Mouse (Mus musculus): ENCODE measurements around the gene Fuom. TPM values are rescaled to one million over a fixed set of nuclear protein-coding genes. Genes with fewer than 3 reads are reported as not detected.
"Not testable (repeated sequence)": the region's sequence is repeated elsewhere in the genome, so short reads cannot be mapped to it uniquely, and the experiment has no call there.

The Fuom gene
- total RNA-seq (2021): 10 to 100 TPM; 80.9 to 84.0 TPM

- intact Hi-C loops (cut with DNase I): no loop called here
- DNase-seq (ENCODE audit: low spot score): peak; percentile 79
Observed at GRCm38 (mm10) chr7:140101993-140102860, at the start of gene Fuom. Fuom (minus strand) TSS chr7:140102441.

DNA sequence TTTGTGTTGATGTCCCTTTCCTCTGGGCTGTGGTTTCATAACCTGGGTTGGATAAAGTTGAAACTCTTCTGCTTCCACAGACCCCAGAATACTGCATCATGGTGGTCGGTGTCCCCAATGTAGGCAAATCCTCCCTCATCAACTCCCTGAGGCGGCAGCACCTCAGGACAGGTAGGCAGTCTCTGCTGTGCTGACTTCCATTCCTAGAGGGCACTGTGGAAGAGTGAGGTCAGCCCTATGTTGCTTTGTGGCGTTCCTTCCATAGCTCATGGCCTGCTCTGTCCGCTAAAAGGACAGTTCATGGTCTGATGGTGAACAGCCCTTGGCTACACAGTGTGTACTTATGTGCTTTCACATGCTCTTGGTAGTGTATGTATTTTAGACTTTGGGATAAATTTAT, 42.3 kb upstream of the Fuom start:
- no peak for DNase-seq (ENCODE audit: low spot score)
- intact Hi-C loops (cut with DNase I): no loop called here

DNA sequence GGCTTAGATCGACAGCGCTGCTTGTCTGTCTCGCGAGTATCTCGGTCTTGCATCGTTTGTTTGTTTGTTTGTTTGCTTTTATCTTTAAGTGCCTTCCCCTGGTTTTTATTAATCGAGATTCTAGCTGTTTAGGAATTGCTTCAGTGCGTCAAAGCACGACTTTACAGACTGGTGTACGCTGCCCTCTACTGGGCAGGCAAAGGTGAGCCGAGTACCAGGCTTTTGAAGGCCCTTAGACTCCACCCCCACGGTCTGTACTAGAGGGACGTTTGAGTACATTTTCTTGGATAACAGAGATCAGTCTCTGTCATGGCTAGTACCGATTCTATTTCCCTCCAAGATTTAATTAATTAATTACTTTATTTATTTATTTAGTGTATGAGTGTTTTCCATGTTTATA, 39.1 kb upstream of the Fuom start:
- intact Hi-C loops (cut with DNase I): loop anchor here (1.0 to 2.0 kb wide), 3 partner anchors 25 to 173 kb away; partner anchors contain the start of gene Echs1
- DNase-seq (ENCODE audit: low spot score): peak; percentile 27

DNA sequence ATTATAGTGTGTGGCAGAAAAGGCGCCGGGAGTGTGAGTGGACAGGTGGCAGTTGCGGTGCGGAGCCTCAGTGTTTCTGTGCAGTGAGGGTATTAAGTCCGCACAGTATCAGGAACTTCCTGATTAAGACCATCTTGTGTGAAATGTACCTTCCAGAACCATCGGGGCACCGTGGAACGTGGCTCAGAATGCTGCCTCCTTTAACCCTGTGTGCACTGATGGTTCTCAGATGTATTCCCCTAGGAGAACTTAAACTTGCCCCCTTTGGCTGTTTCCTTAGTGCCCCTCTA, 35.7 kb upstream of the Fuom start:
- DNase-seq (ENCODE audit: low spot score): no peak
- intact Hi-C loops (cut with DNase I): loop anchor here (5.0 kb wide), 1 partner anchor 101 kb away; the partner anchor contains the start of genes Tubgcp2 and Zfp511

DNA sequence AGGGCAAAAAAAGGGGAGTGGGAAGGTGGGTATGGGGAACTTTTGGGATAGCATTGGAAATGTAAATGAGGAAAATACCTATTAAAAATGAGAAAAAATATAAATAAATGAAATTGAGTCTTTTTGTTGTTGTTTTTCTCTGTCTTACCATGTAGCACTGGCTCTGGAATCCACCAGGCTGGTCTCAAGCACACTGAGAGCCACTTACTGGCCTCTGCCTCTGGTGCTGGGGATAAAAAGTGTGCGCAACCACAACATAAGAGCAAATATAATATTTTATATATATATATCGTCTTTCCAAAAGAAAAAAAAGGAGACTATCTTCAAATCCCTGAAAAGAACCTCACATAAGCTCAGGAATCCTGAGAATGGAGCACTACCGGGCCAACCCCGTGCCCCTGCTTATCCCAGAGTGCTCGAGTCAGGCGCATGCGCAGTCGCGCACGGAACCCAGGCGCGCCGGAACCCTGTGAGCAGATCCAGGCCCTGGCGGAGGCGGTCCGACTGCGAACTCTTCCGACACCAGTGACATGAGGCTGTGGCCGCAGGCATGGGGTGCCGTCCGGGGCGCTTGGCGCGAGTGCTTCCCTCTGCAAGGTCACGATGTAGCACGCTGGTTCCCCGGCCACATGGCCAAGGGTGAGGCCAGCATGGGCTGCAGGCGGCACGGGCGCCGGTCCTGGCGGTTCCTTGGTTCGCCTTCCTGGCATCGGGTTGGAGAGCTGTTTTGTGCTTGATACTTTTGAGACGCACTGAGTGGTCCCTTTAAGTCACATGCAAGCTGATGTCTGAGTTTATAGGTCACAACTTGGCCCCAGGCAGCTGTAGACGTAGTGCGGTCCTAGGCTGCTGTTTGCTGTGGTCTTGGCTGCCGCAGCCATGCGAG, 35.1 kb upstream of the Fuom start, which contains the start of gene Mtg1:
TSS of gene Mtg1 (plus strand) at position 430 of the 886 bp plus-strand sequence.
- DNase-seq (ENCODE audit: low spot score): peak; percentile 92
- intact Hi-C loops (cut with DNase I): loop anchor here (5.0 kb wide), 1 partner anchor 100 kb away; the partner anchor contains the start of genes Tubgcp2 and Zfp511

- intact Hi-C loops (cut with DNase I): loop anchor here (5.0 kb wide), 1 partner anchor 98 kb away; the partner anchor contains the start of genes Tubgcp2 and Zfp511
Observed at GRCm38 (mm10) chr7:140135106-140135770, 33.0 kb upstream of the Fuom start.

GRCm38 (mm10) chr7:140134033-140134432, 31.8 kb upstream of the Fuom start:
- intact Hi-C loops (cut with DNase I); DNase-seq (ENCODE audit: low spot score): not testable (repeated sequence)

More at GRCm38 (mm10) chr7:140135106-140135770, 33.0 kb upstream of the Fuom start:
- DNase-seq (ENCODE audit: low spot score): no peak

DNA sequence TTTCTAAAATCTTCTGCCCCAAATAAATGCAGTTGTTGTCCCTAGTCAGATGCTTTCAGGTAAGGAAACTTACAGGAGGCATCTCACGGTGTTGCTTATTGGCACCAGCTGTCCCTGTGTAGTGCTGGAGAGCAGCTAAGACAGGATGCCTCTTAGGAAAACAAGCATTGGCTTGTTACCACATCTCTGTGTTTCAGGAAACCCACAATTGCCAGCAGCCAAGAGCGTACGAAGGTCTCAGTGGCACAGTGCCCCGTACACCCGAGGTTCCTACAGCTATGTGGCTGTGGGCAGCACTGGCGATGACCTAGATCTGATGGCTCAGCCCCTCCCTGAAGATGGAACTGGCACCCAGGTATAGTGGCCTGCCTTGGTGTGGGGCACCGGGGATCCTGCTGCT, 29.9 kb upstream of the Fuom start:
- intact Hi-C loops (cut with DNase I); DNase-seq (ENCODE audit: low spot score): not testable (repeated sequence)

DNA sequence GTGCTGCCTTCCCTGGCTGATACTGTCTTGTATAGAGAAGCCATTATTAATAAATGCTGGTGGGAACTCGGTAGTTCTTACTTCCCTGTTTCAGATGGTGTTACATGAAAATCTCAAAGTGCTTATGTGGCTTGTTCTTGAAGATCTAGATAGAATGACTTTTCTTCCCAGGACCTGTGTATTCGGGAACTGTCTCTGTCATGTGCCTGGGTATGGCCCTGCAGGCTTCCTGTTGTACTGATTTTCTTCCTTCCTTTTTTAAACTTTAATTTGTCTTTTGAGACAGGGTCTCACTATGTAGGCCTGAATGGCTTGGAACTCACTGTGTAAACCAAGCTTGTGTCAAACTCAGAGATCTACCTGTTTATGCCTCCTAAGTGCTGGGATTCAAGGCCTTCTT, 25.7 kb upstream of the Fuom start:
- DNase-seq (ENCODE audit: low spot score): no peak
- intact Hi-C loops (cut with DNase I): no loop called here

DNA sequence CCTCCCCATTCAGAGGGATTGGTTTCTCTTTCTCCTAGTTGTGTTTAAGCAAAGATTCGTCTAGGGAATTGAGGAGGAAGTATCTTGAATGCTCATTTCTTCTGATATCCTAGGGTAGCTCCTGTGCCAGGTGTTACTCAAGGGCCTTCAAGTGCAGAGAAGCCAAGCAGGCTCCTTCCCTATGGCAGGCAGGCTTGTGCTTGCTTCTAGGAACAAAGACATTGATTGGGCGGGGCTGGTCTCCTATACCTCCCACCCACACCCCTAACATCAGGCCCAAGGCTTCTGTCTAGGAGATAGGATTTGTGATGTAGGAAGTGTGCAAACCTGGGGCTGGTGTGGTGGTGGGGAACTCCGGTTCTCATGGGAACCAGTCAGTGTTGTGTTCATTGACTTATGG, 24.7 kb upstream of the Fuom start:
- intact Hi-C loops (cut with DNase I): no loop called here
- DNase-seq (ENCODE audit: low spot score): no peak

GRCm38 (mm10) chr7:140126022-140126350, 23.7 kb upstream of the Fuom start:
- intact Hi-C loops (cut with DNase I): no loop called here
- no peak for DNase-seq (ENCODE audit: low spot score)

DNA sequence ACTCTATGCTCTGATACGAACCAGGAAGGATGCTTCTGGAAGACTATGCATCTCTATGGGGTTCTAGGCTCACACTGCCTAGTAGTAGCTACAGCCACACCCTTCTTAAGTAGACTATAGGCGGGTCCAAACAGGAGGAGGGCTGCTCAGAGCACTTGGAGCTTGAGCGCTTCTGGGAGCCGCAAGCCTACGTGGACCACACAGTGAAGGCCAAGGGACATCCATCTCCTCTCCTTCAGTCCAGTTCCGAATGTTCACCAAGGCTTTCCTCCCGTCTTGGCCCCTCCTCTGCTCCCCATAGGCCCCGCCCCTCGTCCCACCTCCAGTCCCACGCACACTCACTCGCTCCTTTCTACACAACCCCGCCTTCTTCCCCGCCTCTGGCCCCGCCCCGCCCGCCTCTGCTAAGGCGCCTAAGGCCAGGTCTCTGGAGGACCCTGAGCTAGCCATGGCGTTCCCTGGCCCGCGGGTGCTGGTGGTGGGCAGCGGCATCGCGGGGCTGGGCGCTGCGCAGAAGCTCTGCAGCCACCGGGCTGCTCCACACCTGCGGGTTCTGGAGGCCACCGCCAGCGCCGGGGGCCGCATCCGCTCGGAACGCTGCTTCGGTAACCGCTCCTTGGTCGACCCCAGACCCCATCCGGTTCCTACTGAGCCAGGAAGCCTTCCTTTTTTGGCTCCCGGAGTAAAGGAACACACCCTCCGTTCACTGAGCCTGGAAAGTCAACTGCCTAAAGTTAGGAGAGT, 23.2 kb upstream of the Fuom start:
- peak; percentile 90 for DNase-seq (ENCODE audit: low spot score)
- intact Hi-C loops (cut with DNase I): no loop called here

DNA sequence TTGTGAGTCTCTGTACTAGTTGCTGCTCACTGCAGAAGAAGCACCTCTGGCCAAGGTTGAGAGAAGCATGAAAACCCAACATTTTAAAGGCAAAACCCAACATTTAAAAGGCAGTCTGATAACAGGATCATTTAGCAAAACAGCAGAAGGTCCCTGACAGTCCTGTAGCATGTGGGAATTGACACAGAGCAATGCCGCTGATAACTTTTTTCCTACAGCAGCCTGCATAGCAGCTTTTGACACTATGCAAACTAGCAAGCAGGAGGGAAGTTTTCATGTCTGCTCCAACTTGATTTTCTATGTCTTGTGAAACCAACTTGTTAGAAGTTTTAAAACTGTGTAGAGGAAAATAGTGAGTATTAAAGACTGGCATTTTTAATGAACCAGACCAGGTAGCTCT, 22.1 kb upstream of the Fuom start:
- DNase-seq (ENCODE audit: low spot score): no peak
- intact Hi-C loops (cut with DNase I): no loop called here

DNA sequence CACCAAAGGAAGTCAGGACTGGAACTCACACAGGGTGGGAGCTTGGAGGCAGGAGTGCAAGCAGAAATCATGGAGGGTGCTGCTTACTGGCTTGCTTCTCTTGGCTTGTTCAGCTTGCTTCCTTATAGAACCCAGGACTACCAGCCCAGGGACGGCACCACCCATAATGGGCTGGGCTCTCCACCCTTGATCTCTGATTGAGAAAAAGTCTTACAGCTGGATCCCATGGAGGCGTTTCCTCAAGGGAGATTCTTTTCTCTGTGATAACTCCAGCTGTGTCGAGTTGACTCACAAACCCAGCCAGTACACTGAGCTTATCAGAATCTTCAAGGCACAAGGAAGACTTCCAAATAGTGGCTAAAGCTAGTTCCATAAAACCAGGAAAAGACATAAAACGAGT, 20.5 kb upstream of the Fuom start:
- intact Hi-C loops (cut with DNase I): no loop called here
- DNase-seq (ENCODE audit: low spot score): no peak

DNA sequence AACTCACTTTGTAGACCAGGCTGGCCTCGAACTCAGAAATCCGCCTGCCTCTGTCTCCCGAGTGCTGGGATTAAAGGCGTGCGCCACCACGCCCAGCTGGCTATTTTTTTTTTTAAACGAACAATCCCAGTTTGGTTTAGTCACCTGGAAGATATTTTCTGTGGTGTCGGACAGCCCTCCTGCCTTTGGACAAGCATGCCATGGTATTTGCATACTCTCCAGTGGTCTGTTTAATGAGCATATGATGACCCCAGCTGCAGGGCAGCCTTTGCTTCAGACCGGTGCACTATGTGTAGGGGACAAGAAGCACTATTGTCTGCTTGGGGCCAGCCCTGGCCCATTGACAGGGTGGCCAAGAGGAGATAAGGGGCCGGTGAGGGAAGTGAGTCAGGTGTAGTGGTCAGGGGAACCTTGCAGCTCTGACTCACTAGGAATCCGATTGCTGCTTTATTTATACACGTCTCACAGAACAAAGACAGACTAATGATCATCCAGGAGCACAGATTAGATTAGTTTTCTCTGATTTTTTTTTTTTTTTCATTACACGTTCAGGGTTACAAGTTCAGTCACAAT, 19.2 kb upstream of the Fuom start:
- DNase-seq (ENCODE audit: low spot score): no peak
- intact Hi-C loops (cut with DNase I): no loop called here

- intact Hi-C loops (cut with DNase I): no loop called here
- DNase-seq (ENCODE audit: low spot score): no peak
Observed at GRCm38 (mm10) chr7:140120484-140120883, 18.2 kb upstream of the Fuom start.

DNA sequence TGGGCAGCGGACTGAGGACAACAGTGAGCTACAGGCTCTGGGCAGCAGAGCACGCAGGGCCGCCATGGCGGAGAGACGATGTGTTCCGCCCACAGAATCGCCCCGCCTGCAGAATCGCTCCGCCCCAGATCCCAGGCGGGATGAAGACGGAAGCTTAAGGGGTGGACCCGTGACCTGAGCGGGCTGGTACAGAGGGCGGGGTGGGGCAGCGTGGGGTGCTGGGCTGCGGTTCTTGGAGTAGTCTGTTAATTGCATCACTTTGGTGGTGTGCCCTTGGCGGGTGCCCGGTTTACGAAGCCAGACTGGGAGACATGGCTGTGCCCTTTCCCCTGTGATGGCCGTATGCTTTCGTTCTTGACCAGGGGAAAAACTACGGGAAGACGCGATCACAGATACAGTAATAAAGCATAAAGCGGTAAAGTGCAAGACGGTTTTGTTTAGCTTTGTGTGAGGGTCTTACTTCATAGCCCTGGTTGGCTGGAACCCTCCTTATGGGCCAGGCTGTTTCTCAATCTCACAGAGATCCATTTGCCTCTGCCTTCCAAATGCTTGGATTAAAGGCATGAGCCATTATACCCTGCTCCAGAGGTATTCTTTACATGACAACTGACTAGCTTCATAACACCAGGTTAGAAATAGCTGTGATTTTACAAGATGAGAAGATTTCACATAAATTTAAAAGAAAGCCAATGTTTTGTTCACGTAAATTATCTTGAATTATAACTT, 14.3 kb upstream of the Fuom start, which contains the start of gene Echs1:
TSS of gene Echs1 (minus strand) at position 148 of the 726 bp plus-strand sequence.
- intact Hi-C loops (cut with DNase I): loop anchor here (2.0 to 10.0 kb wide), 2 partner anchors 24 to 82 kb away; partner anchors contain the start of genes Tubgcp2 and Zfp511
- DNase-seq (ENCODE audit: low spot score): peak; percentile 89
